Mouse (Mus musculus) skeletal muscle tissue, adult 2 months (tissue): ENCODE data around the gene Hist1h4b.
A peak's percentile ranks its signal among the peaks of the same experiment; 100 is the strongest.
"Not testable (repeated sequence)": the region's sequence is repeated elsewhere in the genome, so short reads cannot be mapped to it uniquely, and the experiment has no call there.

Source experiments
- DNase-seq: peaks from one replicate; pipeline ENCODE4 v3.0.0-alpha.2; 2012; ENCODE audit warnings: low read depth, low spot score

Hist1h4b gene

DNA sequence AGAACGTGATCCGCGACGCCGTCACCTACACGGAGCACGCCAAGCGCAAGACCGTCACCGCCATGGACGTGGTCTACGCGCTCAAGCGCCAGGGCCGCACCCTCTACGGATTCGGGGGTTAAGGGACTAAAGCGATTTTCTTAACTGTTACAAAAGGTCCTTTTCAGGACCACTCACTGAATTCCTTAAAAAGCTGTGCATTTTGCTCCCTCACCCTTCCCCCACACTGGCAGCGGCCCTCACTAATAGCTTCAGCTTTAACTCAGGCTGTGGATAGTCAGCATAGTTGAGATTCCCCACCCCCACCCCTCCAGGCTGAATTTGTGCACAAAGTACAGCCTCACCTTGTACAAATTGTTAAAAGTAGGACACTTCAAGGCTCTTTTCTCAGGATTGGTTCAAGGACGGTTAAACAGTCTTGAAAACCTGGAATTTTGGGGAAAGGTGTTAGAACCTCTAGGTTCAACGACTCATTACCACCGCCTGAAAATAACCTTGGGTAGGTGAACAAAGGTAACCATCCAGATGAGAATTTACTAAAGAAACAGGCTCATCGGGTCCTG lies 479 bp downstream of the Hist1h4b start:
- no peak for DNase-seq

GRCm38 (mm10) chr13:23757921-23758320 lies 1.1 kb downstream of the Hist1h4b start:
- DNase-seq, result no peak

- DNase-seq, result no peak
Measured at GRCm38 (mm10) chr13:23759251-23759771, 2.5 kb downstream of the Hist1h4b start.

DNA sequence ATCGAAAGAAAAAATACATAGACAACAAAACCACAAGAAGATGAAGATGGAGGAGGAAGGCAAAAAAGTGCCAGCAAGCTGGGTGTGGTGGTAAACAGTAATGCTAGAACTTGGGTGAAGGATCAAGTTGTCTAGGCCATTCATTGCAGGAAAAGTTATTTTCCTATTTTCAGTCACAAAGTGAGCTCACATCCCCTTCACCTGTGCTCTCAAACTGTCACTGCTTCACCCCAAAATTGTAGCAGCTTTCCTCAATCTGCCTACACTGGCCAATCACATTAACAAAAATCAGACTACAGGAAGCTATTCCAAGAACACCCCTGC lies 3.1 kb downstream of the Hist1h4b start:
- no peak for DNase-seq

DNA sequence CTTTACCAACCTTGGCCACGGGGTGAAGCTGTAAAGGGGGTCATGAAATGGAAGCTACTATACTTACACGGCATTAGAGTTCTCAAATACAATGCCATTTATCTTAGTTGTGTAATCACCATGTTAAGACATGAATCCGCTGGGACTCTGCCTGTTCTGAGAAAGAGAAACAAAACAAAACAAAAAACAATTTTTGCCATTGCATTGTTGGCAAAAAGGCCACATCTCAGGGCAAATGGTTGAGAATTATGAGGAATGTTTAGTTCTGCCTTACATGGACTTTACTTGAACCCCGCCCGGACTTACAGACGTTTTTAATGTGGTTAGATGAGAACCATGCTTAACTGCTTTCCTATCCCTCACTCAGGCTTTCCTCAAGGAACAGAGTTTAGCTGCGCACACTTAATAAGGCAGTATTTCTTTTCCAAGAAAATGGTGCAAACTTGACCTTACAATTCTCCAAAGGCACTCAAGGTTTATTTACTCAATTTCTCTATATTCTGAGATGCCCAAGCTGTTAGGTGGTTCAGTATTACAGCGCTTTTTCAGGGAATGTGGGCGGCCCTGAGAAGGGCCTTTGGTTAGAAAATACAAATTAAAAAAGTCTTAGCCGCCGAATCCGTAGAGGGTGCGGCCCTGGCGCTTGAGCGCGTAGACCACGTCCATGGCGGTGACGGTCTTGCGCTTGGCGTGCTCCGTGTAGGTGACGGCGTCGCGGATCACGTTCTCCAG lies 3.6 kb downstream of the Hist1h4b start:
- DNase-seq, result no peak

- peak; percentile 95 for DNase-seq
Measured at GRCm38 (mm10) chr13:23760972-23761864, 4.4 kb downstream of the Hist1h4b start, which contains the start of gene Hist1h4a. TSS of gene Hist1h4a (minus strand) at chr13:23761230.

DNA sequence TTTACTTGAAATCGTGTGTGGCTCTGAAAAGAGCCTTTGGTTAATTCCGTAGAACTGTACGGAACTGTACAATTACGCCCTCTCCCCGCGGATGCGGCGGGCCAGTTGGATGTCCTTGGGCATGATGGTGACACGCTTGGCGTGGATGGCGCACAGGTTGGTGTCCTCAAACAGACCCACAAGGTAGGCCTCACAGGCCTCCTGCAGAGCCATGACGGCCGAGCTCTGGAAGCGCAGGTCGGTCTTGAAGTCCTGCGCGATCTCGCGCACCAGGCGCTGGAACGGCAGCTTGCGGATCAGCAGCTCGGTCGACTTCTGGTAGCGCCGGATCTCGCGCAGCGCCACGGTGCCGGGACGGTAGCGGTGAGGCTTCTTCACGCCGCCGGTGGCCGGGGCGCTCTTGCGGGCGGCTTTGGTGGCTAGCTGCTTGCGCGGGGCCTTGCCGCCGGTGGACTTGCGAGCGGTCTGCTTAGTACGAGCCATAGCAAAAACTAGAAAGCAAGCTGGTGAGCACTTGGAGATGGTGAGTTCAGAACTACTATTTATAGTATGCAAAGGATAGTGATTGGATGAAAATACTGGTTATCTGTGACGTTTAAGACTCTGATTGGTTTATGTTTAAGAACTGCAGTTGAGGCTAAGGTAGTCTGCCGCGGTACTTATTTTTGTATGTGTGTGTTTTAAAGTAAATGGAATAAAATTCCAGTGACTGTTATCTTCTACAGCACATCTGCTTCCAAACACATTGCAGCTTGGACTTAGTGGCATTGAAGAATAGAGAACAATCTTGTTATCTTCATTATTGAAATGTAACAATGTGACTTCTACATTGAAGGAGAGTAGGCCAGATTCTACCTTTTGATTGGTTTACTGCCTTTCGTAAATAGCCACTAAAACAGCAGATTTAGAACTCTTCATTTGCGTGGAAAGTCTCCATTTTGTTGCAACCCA lies 5.3 kb downstream of the Hist1h4b start, which contains the start of gene Hist1h3a:
Gene Hist1h3a, minus strand, starts transcription at position 516 of the 951 bp plus-strand sequence.
- DNase-seq, result peak; percentile 79

- no peak for DNase-seq
Measured at GRCm38 (mm10) chr13:23763242-23763585, 6.4 kb downstream of the Hist1h4b start.

GRCm38 (mm10) chr13:23763586-23764323 lies 6.9 kb downstream of the Hist1h4b start, which contains the start of gene Hist1h1a:
TSS of gene Hist1h1a (plus strand) at chr13:23763666.
- peak; percentile 87 for DNase-seq

DNA sequence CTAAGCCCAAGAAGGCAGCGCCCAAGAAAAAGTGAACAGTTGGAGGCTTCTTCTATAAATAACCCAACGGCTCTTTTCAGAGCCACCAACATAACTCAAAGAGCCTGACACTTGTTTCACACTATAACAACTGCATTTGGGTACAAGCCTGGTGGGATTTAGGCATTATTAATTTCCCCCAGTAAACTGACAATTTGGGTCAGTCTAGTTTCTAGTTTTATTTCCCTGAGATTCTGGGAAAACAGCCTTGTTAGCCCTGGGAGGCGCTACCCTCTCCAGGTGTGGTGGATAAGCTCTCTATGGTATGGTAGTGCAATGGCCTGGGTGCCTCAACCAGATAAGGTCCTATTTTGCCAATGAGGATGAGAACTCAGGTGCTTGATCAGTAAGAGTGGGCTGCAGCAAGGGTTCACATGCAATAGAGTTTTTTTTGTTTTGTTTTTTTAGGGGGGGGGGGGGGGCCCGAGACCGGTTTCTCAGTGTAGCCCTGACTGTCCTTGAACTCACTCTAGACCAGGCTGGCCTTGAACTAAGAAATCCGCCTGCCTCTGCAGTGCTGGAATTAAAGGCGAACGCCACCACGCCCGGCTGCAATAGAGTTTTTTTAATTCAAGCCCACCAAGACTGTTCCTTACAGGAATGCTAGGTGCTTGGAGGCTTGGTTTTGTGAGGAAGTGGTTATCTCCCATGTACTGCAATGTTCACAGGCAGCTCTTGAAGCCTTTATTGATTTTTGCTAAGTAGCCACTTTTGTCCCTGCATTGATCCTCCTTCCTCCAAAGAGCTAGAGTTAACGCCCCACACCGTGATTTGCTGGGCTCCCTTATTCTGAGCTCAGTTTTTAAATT lies 7.7 kb downstream of the Hist1h4b start:
- DNase-seq, result no peak

GRCm38 (mm10) chr13:23765172-23765513 lies 8.3 kb downstream of the Hist1h4b start:
- no peak for DNase-seq

- no peak for DNase-seq
Measured at GRCm38 (mm10) chr13:23766772-23767171, 10.0 kb downstream of the Hist1h4b start.

GRCm38 (mm10) chr13:23768834-23769397 lies 12.1 kb downstream of the Hist1h4b start:
- DNase-seq, result no peak

DNA sequence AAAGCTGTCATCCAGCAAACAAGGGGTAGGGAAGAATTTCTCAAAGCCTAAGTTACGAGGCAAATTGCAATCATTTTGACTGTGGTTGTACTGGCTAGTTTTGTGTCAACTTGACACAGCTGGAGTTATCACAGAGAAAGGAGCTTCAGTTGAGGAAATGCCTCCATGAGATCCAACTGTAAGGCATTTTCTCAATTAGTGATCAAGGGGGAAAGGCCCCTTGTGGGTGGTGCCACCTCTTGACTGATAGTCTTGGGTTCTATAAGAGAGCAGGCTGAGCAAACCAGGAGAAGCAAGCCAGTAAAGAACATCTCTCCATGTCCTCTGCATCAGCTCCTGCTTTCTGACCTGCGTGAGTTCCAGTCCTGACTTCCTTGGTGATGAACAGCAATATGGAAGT lies 12.8 kb downstream of the Hist1h4b start, which contains the start of gene Trim38:
Gene Trim38, plus strand, starts transcription at position 301 of the 400 bp plus-strand sequence.
- DNase-seq, result not testable (repeated sequence)

DNA sequence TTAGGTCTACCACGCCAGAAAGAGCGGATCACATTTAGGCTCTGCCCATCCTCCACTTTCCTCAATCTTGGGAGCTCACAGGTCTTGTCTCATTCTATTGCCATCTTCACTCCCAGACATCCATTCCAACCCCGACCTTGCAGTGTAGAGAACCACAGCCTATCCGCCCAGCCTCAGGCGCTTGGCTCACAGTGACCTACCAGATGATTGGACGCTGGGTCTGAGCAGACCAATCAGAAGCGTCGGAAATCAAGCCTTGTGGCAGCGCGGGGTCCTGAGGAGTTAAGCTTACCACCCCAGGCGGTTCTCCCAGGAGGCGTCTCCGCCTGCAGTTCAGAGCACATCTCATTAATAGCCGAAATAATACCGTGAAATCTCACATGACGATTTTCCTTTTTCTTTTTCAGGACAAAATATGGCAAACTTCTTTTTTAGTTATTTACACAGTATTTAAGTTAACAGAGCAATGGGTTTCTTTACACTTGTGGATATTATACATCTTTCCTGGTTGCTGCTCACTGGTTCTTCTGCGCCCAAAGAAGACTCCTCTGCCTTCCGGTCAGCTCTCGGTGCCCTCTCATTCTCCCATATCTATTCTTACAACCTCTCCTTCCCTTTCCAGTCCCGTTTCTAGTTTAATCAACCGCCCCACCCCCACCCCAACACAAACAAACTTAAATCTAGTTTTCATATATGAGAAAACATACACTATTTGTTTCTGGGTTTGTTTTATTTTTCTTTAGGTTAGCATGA lies 15.9 kb downstream of the Hist1h4b start:
- no peak for DNase-seq

DNA sequence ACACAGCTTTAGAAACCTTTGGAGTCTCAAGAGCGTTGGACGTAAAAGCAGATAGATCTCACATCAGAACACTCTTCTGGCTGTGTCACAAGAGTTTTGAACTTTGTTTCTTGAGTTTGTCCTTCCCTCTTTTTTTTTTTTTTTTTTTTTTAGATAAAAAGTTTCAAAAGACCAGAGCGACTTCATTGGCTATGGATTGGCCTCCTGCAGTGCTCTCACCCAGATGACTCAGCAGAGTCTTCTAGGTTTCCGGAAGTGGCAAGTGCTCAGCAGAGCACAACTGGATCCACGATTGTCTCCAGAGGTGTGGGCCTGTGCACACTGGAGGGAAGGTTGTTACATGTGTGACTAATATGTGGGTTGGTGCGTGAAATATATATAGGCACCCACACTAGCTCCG lies 21.5 kb downstream of the Hist1h4b start:
- no peak for DNase-seq

- no peak for DNase-seq
Measured at GRCm38 (mm10) chr13:23779025-23779424, 22.2 kb downstream of the Hist1h4b start.

GRCm38 (mm10) chr13:23792520-23792919 lies 35.7 kb downstream of the Hist1h4b start:
- DNase-seq, result peak; percentile 9
